Comparison of ENCODE assay signal across 20 mouse cellular contexts in the genomic region with DNA sequence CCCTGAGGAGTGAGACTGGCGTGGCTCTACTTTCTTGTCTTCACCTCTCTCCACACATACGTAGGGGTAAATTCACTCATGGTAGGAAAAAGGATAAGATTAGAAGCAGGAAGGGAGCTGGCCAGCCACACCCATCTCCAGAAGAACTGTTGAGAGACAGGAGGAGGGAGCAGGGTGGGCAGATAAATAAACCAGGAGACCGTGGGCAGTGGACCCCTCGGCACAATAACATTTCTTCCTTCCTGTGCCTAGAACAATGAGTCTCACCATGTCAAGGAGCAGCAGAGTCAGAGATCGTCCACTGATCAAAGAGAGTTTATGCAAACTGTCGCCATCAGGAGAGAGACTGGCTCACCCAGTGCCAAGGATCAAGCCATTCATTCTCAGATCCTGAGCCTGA. TPM values are rescaled to one million over a fixed set of nuclear protein-coding genes. Genes with fewer than 3 reads are reported as not detected.
DNase-seq lines count a peak whose midpoint lies in the region; ATAC-seq and TF ChIP-seq lines count a peak whose summit lies in the region.
"Had no signal": no experiment of that assay in that cellular context is flagged by ENCODE, and none has a peak within 500 bp of the region (broad histone marks: within the 10 kb centered on the region; RNA-seq: fewer than 3 reads in every experiment).

No protein-coding gene starts in this region.

- no peak for ATAC-seq in kidney, postnatal 0 days (replicated peaks; ENCODE audit: low FRiP score, low read depth)
- ATAC-seq: forebrain, embryonic 16.5 days; intestine, postnatal 0 days; liver, postnatal 0 days; midbrain, embryonic 16.5 days had no signal

- no peak for TF ChIP-seq CTCF in heart, adult 2 months (IDR thresholded peaks at IDR 0.05)
- no peak for TF ChIP-seq CTCF in kidney, postnatal 0 days (IDR thresholded peaks at IDR 0.05; ENCODE audit: low read depth)

- H3K4me3 ChIP-seq in heart, adult 2 months = no peak overlapping the region
- H3K4me3 ChIP-seq in kidney, postnatal 0 days (replicated peaks; ENCODE audit: low read depth, low read length) = no peak overlapping the region
- H3K4me3 ChIP-seq: erythroblast, embryonic 14.5 days; hindbrain, embryonic 12.5 days; limb, embryonic 15.5 days had no signal

- no peaks in the 10 kb centered on the region for H3K27me3 ChIP-seq in heart, adult 2 months (ENCODE audit: control insufficient read depth, insufficient read depth, low read length)
- no peaks in the 10 kb centered on the region for H3K27me3 ChIP-seq in kidney, postnatal 0 days (ENCODE audit: insufficient read depth, low read length)
- H3K27me3 ChIP-seq: hindbrain, embryonic 12.5 days; limb, embryonic 15.5 days had no signal

- peak in 1 of 2 experiments; percentile 20 for DNase-seq in heart, adult 2 months
- DNase-seq in heart, adult 9 months (ENCODE audit: low spot score in 2 of 2) = no peak
- DNase-seq in kidney, postnatal 0 days (ENCODE audit: low spot score) = peak; percentile 27
- no peak for DNase-seq in kidney, postnatal 36 days
- DNase-seq in lung, adult 18-20 months = peak; percentile 55 to 75
- peak; percentile 73 for DNase-seq in lung, postnatal 25 days (ENCODE audit: low spot score)
- DNase-seq in embryo, embryonic 10.5 days (ENCODE audit: low spot score) = no peak
- no peak for DNase-seq in right cerebral cortex, postnatal 14 days
- DNase-seq: adrenal gland, adult 2 months; cerebellum, adult 11-12 months; cerebellum, postnatal 36 days; kidney, postnatal 4 days; liver, postnatal 0 days; retina, postnatal 1 day had no signal

- H3K9me3 ChIP-seq in kidney, postnatal 0 days (replicated peaks; ENCODE audit: low read length) = no peaks in the 10 kb centered on the region
- H3K9me3 ChIP-seq: hindbrain, embryonic 12.5 days; limb, embryonic 15.5 days had no signal

- peaks cover 19% of the 10 kb centered on the region for H3K4me1 ChIP-seq in heart, adult 2 months (ENCODE audit: control insufficient read depth, insufficient read depth, low read length)
- H3K4me1 ChIP-seq in kidney, postnatal 0 days (replicated peaks; ENCODE audit: insufficient read depth, low read length) = no peaks in the 10 kb centered on the region
- H3K4me1 ChIP-seq: hindbrain, embryonic 12.5 days; limb, embryonic 15.5 days had no signal

- no peak overlapping the region for H3K4me2 ChIP-seq in kidney, postnatal 0 days (ENCODE audit: low read length)
- H3K4me2 ChIP-seq: hindbrain, embryonic 12.5 days; limb, embryonic 15.5 days had no signal

- no peaks in the 10 kb centered on the region for H3K79me2 ChIP-seq in heart, adult 2 months (replicated peaks; ENCODE audit: control insufficient read depth, insufficient read depth, low read length)

- H3K27ac ChIP-seq in heart, adult 2 months = peak overlapping the region; percentile 49
- H3K27ac ChIP-seq in kidney, postnatal 0 days = no peak overlapping the region
- H3K27ac ChIP-seq: hindbrain, embryonic 12.5 days; limb, embryonic 15.5 days had no signal

- H3K9ac ChIP-seq in heart, adult 2 months (ENCODE audit: low read depth, low read length) = no peak overlapping the region
- no peak overlapping the region for H3K9ac ChIP-seq in kidney, postnatal 0 days (ENCODE audit: low read depth, low read length)
- H3K9ac ChIP-seq: hindbrain, embryonic 12.5 days; limb, embryonic 15.5 days; liver, postnatal 0 days had no signal

- TF ChIP-seq POLR2A in heart, adult 2 months (IDR thresholded peaks at IDR 0.05; ENCODE audit: insufficient read depth, low read depth, low read length) = no peak

- 26% methylated on average over 6 of the region's 6 CpGs for WGBS in heart, adult 2 months
- WGBS in kidney, postnatal 0 days = 32% methylated on average over 6 of the region's 6 CpGs

- intact Hi-C loops in heart, adult 2 months (cut with DNase I) = no loop called here

- no peak for TF ChIP-seq EP300 in heart, adult 2 months (IDR thresholded peaks at IDR 0.05; ENCODE audit: insufficient read depth, low read depth, low read length)

- no peaks in the 10 kb centered on the region for H3K36me3 ChIP-seq in heart, adult 2 months (ENCODE audit: control insufficient read depth, insufficient read depth, low read length)
- no peaks in the 10 kb centered on the region for H3K36me3 ChIP-seq in kidney, postnatal 0 days (ENCODE audit: insufficient read depth, low read length)
- H3K36me3 ChIP-seq: hindbrain, embryonic 12.5 days; limb, embryonic 15.5 days had no signal

RNA-seq across cellular contexts. Expression of gene Cd93, which starts 46.8 kb away (rescaled TPM):
- 10 to 100 TPM; 47.8 to 51.8 TPM for total RNA-seq in heart, adult 2 months (2021)
- polyA plus RNA-seq in heart, adult 2 months (2012; rRNA removed) = 28.1 and 52.2 TPM in 2 replicates
- polyA plus RNA-seq in kidney, postnatal 0 days (2015; fragmentation: Nextera tagmentation; extraction: Ambion mirVana) = 17.0 and 17.5 TPM in 2 replicates

Comparison
In these comparisons a context has a peak if more than half of its experiments do, and no peak if none do; other contexts are left out.
1. DNase-seq: peak in kidney, postnatal 0 days (single experiment), lung, adult 18-20 months (2 of 2) and lung, postnatal 25 days (single experiment); none in heart, adult 9 months (0 of 2), kidney, postnatal 36 days (0 of 2), embryo, embryonic 10.5 days (single experiment) and right cerebral cortex, postnatal 14 days (single experiment).